Mouse (Mus musculus): ENCODE measurements around the gene Pheta2. TPM values are rescaled to one million over a fixed set of nuclear protein-coding genes. Genes with fewer than 3 reads are reported as not detected.
A peak's percentile ranks its signal among the peaks of the same experiment; 100 is the strongest.
"Not testable (repeated sequence)": the region's sequence is repeated elsewhere in the genome, so short reads cannot be mapped to it uniquely, and the experiment has no call there.

The Pheta2 gene
- polyA plus RNA-seq, 1 experiment from 2014 or later, result 1.5 TPM

- no peaks in the 10 kb centered on the region for H3K9me3 ChIP-seq
- ATAC-seq, result no peak
- no peak overlapping the region for H3K4me3 ChIP-seq (replicated peaks)
- WGBS, result 68% methylated on average over 22 of the region's 22 CpGs
- H3K36me3 ChIP-seq, result no peaks in the 10 kb centered on the region
- no peaks in the 10 kb centered on the region for H3K27me3 ChIP-seq
- peaks cover 6% of the 10 kb centered on the region for H3K4me1 ChIP-seq (replicated peaks)
- no peak overlapping the region for H3K4me2 ChIP-seq (replicated peaks)
- H3K27ac ChIP-seq, result no peak overlapping the region
- H3K9ac ChIP-seq (replicated peaks), result no peak overlapping the region
Observed at GRCm38 (mm10) chr15:82358431-82359260, 19.9 kb downstream of the Pheta2 start.

- no peak overlapping the region for H3K4me2 ChIP-seq (replicated peaks)
- 79% methylated on average over 11 of the region's 11 CpGs for WGBS
- H3K27me3 ChIP-seq, result no peaks in the 10 kb centered on the region
- H3K36me3 ChIP-seq, result no peaks in the 10 kb centered on the region
- no peak for ATAC-seq
- no peak overlapping the region for H3K4me3 ChIP-seq (replicated peaks)
- H3K9ac ChIP-seq (replicated peaks), result no peak overlapping the region
- no peak overlapping the region for H3K27ac ChIP-seq
- no peaks in the 10 kb centered on the region for H3K4me1 ChIP-seq (replicated peaks)
- H3K9me3 ChIP-seq, result no peaks in the 10 kb centered on the region
Observed at GRCm38 (mm10) chr15:82361459-82362018, 22.8 kb downstream of the Pheta2 start.

DNA sequence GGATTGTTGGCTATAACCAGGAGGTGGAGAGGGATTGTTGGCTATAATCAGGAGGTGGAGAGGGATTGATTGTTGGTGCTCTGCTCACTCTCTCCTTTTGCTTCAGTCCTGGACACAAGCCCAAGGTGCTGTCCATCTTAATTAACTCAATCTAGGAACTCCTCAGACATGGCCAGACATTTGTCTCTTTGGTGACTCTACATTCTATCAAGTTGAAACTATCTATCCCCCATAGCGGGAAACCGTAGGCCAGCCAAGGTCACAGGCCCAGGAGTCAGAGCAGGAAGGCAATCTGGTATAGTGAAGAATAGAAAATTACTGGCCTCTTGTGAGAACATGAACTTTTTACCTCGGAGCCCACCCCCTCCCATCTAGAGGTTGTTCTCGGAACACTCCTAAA is 23.5 kb downstream of the Pheta2 start:
- 96% methylated on average over 4 of the region's 4 CpGs for WGBS
- Histone ChIP-seq H3K9ac (replicated peaks) (no peak overlapping the region), H3K4me2 (replicated peaks) (no peak overlapping the region), H3K4me3 (replicated peaks) (no peak overlapping the region), H3K9me3 (no peaks in the 10 kb centered on the region), H3K27me3 (no peaks in the 10 kb centered on the region), H3K36me3 (no peaks in the 10 kb centered on the region), H3K4me1 (replicated peaks) (no peaks in the 10 kb centered on the region), H3K27ac (no peak overlapping the region)
- ATAC-seq, result no peak

DNA sequence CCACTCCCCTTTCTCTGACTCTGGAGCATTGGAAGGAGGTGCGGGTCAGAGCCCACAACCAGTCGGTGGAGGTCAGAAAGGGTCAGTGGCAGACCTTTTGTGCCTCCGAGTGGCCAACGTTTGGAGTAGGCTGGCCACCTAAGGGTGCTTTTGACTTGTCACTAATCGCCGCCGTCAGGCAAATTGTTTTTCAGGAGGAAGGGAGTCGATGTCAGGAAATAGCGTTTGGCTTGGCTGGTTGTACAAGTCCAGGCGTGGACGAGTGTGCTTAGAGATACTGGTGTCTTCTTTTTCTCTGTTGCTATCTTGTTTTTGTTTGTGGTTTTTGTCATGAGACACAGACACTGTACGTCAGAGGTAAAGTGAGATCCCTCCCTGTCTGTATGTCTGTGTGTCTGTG is 25.1 kb downstream of the Pheta2 start:
- not testable (repeated sequence) for H3K4me1 ChIP-seq (replicated peaks); H3K27me3 ChIP-seq; H3K4me3 ChIP-seq (replicated peaks); H3K9ac ChIP-seq (replicated peaks); H3K27ac ChIP-seq; ATAC-seq; H3K4me2 ChIP-seq (replicated peaks); H3K36me3 ChIP-seq; H3K9me3 ChIP-seq
- 84% methylated on average over 7 of the region's 12 CpGs for WGBS

- not testable (repeated sequence) for H3K36me3 ChIP-seq; H3K27ac ChIP-seq; ATAC-seq; H3K4me1 ChIP-seq (replicated peaks); H3K9ac ChIP-seq (replicated peaks); H3K4me2 ChIP-seq (replicated peaks); H3K4me3 ChIP-seq (replicated peaks); H3K9me3 ChIP-seq; H3K27me3 ChIP-seq
- WGBS, result 13% methylated on average over 6 of the region's 9 CpGs
Observed at GRCm38 (mm10) chr15:82364561-82364960, 25.8 kb downstream of the Pheta2 start.

- ATAC-seq, result no peak
- Histone ChIP-seq H3K4me3 (replicated peaks) (no peak overlapping the region), H3K27ac (no peak overlapping the region), H3K9me3 (no peaks in the 10 kb centered on the region), H3K4me2 (replicated peaks) (no peak overlapping the region), H3K9ac (replicated peaks) (no peak overlapping the region), H3K27me3 (no peaks in the 10 kb centered on the region), H3K4me1 (replicated peaks) (no peaks in the 10 kb centered on the region), H3K36me3 (no peaks in the 10 kb centered on the region)
- 95% methylated on average over 4 of the region's 4 CpGs for WGBS
Observed at GRCm38 (mm10) chr15:82368146-82368545, 29.4 kb downstream of the Pheta2 start.

DNA sequence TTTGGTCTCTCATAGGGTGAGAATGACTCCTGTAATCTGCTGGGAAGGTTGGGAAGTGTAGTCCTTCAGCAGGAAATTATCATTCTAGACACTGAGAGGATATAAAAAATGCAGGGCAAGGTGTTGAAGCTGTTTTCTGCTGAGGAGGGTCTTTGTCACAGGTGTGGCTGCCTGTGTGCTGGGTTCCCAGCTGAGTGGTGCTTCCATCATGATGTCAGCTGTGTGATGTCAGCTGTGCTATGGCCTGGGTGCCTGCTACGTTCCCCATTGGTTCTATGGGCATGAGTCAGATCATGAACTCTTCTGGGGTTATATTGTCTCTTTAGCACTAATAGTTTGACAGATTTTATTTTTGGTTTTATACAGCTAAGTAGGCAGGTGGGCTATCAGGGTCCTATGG is 30.1 kb downstream of the Pheta2 start:
- Histone ChIP-seq H3K4me1 (replicated peaks) (no peaks in the 10 kb centered on the region), H3K27ac (no peak overlapping the region), H3K27me3 (no peaks in the 10 kb centered on the region), H3K36me3 (no peaks in the 10 kb centered on the region), H3K4me3 (replicated peaks) (no peak overlapping the region), H3K9ac (replicated peaks) (no peak overlapping the region), H3K4me2 (replicated peaks) (no peak overlapping the region), H3K9me3 (no peaks in the 10 kb centered on the region)
- 100% methylated on average over 1 of the region's 1 CpGs for WGBS
- no peak for ATAC-seq

DNA sequence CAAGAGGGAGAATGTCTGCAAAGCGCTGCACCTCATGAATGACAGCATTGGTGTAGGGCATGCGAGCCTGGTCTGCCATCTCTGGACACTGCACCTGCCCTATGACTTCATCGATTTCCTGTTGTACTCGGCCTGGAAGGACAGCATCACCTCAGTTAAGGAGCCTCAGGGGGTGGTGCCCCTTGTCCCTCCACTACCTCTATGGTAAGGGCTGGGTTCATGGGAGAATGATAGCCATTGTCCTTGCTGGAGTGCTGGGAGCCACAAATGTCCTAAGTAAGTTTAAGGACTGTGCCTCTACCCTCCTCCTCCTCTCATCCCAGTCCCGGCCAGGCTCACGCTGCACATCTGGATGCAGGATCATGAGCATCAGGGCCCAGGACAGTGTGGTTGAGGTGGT is 33.7 kb downstream of the Pheta2 start:
- H3K4me2 ChIP-seq (replicated peaks), result no peak overlapping the region
- H3K36me3 ChIP-seq, result no peaks in the 10 kb centered on the region
- peaks cover 7% of the 10 kb centered on the region for H3K4me1 ChIP-seq (replicated peaks)
- no peak for ATAC-seq
- H3K27me3 ChIP-seq, result no peaks in the 10 kb centered on the region
- H3K9me3 ChIP-seq, result no peaks in the 10 kb centered on the region
- H3K27ac ChIP-seq, result no peak overlapping the region
- no peak overlapping the region for H3K9ac ChIP-seq (replicated peaks)
- WGBS, result 94% methylated on average over 6 of the region's 6 CpGs
- no peak overlapping the region for H3K4me3 ChIP-seq (replicated peaks)

- H3K4me2 ChIP-seq (replicated peaks), result no peak overlapping the region
- no peak overlapping the region for H3K9ac ChIP-seq (replicated peaks)
- no peak overlapping the region for H3K27ac ChIP-seq
- H3K9me3 ChIP-seq, result no peaks in the 10 kb centered on the region
- no peaks in the 10 kb centered on the region for H3K27me3 ChIP-seq
- no peak for ATAC-seq
- WGBS, result 92% methylated on average over 5 of the region's 5 CpGs
- no peaks in the 10 kb centered on the region for H3K36me3 ChIP-seq
- H3K4me3 ChIP-seq (replicated peaks), result no peak overlapping the region
- peaks cover 7% of the 10 kb centered on the region for H3K4me1 ChIP-seq (replicated peaks)
Observed at GRCm38 (mm10) chr15:82372991-82373390, 34.2 kb downstream of the Pheta2 start.

DNA sequence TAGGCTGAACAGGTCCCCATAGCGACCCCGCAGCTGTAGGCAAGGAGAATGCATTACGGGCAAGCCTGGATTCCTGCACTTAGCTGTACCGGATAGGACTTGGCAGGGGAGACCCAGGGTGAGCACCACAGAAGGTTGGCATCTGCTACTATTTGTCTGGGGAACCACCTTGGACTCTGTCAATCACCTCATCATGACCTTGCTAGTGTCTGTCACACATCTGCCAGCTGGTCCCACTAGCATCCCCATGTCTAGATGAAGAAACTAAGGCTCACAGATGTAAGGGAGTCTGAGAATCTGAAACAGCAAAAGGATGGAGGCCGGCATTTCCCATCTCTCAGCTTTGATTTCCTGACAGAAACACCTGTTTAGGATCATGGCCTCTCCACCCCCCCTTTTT is 35.7 kb downstream of the Pheta2 start:
- WGBS, result 76% methylated on average over 5 of the region's 5 CpGs

DNA sequence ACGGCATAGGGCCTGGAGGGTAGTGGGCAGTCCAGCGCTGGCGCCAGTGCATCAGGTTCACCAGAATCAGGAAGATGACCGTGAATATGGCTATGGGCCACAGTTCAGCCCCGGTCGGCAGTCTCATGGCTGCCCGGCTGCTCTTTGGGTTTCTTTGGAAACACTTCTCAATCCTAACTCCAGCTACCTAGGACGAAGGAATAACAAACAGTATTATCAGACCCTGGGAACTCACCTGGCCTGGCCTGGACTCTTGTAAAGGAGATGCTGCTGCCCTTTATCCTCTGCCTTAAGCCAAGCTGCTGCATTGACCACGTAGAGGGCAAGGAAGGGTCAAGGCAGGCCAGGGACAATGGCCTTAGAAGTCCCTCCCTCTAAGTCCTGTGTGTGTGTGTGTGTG is 37.1 kb downstream of the Pheta2 start:
- Histone ChIP-seq H3K36me3 (no peaks in the 10 kb centered on the region), H3K4me1 (replicated peaks) (peaks cover 12% of the 10 kb centered on the region), H3K9ac (replicated peaks) (no peak overlapping the region), H3K27ac (no peak overlapping the region), H3K27me3 (no peaks in the 10 kb centered on the region), H3K4me3 (replicated peaks) (no peak overlapping the region), H3K4me2 (replicated peaks) (no peak overlapping the region), H3K9me3 (no peaks in the 10 kb centered on the region)
- WGBS, result 88% methylated on average over 9 of the region's 9 CpGs
- no peak for ATAC-seq

More for the DNA sequence above, 35.7 kb downstream of the Pheta2 start:
- Histone ChIP-seq H3K4me1 (replicated peaks) (peaks cover 7% of the 10 kb centered on the region), H3K4me2 (replicated peaks) (no peak overlapping the region), H3K9me3 (no peaks in the 10 kb centered on the region), H3K4me3 (replicated peaks) (no peak overlapping the region), H3K27me3 (no peaks in the 10 kb centered on the region), H3K36me3 (no peaks in the 10 kb centered on the region), H3K9ac (replicated peaks) (no peak overlapping the region), H3K27ac (no peak overlapping the region)
- ATAC-seq, result no peak

DNA sequence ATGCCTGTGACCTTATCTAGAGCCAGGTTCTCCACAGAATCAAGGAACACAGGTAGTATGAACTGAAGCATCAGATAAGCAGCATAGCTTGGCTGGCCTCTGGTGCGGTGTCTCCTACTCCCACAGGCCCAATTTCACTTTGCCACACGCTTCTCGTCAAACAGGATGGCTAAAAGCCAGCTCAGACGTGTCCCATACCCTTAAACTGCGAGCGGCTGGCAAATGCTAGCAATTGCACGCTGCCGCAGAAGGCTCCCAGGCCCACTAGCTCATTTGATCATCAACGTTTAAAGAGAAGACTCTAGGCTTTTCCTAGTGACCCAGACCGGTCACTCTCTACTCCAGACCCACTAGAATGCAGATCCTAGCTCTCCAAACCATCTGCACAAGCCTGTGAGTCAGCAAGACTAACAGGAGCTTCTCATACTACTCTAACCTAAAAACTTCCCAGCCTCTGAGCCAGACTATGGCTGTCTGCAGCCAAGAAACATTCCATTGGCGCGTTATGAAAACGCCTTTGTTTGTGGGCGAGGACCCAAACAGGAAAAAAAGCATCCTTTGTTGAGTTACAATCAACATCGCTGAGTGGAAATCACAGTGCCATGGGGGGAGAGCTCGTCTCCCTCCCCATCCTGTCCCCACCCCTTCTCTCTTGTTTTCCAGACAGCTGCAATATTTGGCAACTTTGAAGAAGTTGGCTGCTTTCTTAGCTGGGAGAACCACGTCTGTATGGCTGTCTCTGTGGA is 37.8 kb downstream of the Pheta2 start:
- Histone ChIP-seq H3K27me3 (no peaks in the 10 kb centered on the region), H3K27ac (0 out of 2 replicates have a peak overlapping the region, but pooled peaks have one; percentile 19), H3K9me3 (no peaks in the 10 kb centered on the region), H3K36me3 (no peaks in the 10 kb centered on the region), H3K4me2 (replicated peaks) (no peak overlapping the region), H3K4me1 (replicated peaks) (peaks cover 16% of the 10 kb centered on the region), H3K4me3 (replicated peaks) (no peak overlapping the region), H3K9ac (replicated peaks) (no peak overlapping the region)
- WGBS, result 63% methylated on average over 17 of the region's 17 CpGs
- no peak for ATAC-seq

All from midbrain, embryonic 13.5 days (tissue).